Mouse (Mus musculus) limb, embryonic 11.5 days (tissue): Measurements from ENCODE around the gene Selenof. TPM values are rescaled to one million over a fixed set of nuclear protein-coding genes. Genes with fewer than 3 reads are reported as not detected.

Experiments
- ATAC-seq: fragments of 200-750 bp; cut with Nextera tagmentation; 2 replicates; pipeline ENCODE4 v1.8.0; 2017; ENCODE audit warnings: low read depth; ENCODE audit not compliant: insufficient number of reproducible peaks, low FRiP score, low TSS enrichment
- DNase-seq: peaks from one replicate; pipeline ENCODE4 v3.0.0-alpha.2; 2015; ENCODE audit warnings: low spot score
- H3K27ac ChIP-seq: fragments of 300-500 bp; sonication (generic); replicated peaks from 2 replicates; pipeline ENCODE4 v1.5.1; 2014; ENCODE audit warnings: low read depth, mild to moderate bottlenecking, low read length
- H3K27me3 ChIP-seq: fragments of 300-500 bp; sonication (generic); 2 replicates; pipeline ENCODE4 v1.6.1; 2014; ENCODE audit warnings: mild to moderate bottlenecking, low read length, mixed read lengths; ENCODE audit not compliant: control insufficient read depth, insufficient read depth
- H3K36me3 ChIP-seq: fragments of 300-500 bp; sonication (generic); 2 replicates; pipeline ENCODE4 v1.6.1; 2014; ENCODE audit warnings: mild to moderate bottlenecking, low read length, moderate library complexity, mixed read lengths; ENCODE audit not compliant: control insufficient read depth, insufficient read depth
- H3K4me1 ChIP-seq: fragments of 300-500 bp; sonication (generic); 2 replicates; pipeline ENCODE4 v1.6.1; 2014; ENCODE audit warnings: low read length, mixed read lengths; ENCODE audit not compliant: control insufficient read depth, insufficient read depth
- H3K4me2 ChIP-seq: fragments of 300-500 bp; sonication (generic); 2 replicates; pipeline ENCODE4 v1.6.1; 2014; ENCODE audit warnings: low read depth, mild to moderate bottlenecking, moderate library complexity; ENCODE audit not compliant: severe bottlenecking
- H3K4me3 ChIP-seq: fragments of 300-500 bp; sonication (generic); 2 replicates; pipeline ENCODE4 v1.5.1; 2014; ENCODE audit warnings: low read depth, low read length
- H3K9ac ChIP-seq: fragments of 300-500 bp; sonication (generic); 2 replicates; pipeline ENCODE4 v1.6.1; 2014; ENCODE audit warnings: mild to moderate bottlenecking, low read length
- H3K9me3 ChIP-seq: fragments of 300-500 bp; sonication (generic); 2 replicates; pipeline ENCODE4 v1.6.1; 2016; ENCODE audit warnings: low read length; ENCODE audit not compliant: control insufficient read depth
- whole genome bisulfite sequencing: fragments of 180-500 bp; shearing (Covaris S2); extraction: QIAGEN DNeasy Blood & Tissue Kit; methylation state at CpG from one replicate; pipeline ENCODE4 v1.1.7; 2014; 5-methylcytosine and 5-hydroxymethylcytosine counted together
- polyA plus RNA-seq: library from polyadenylated mRNA; unstranded; fragments of >200 nt; fragmentation: Nextera tagmentation; extraction: Ambion mirVana; gene quantifications from 2 replicates; pipeline ENCODE4 v1.2.1, GENCODE M21; 2014

Gene Selenof
- polyA plus RNA-seq, 1 experiment from 2014 or later: 386 TPM

GRCm38 (mm10) chr3:144570816-144571487 lies 848 bp downstream of the Selenof start:
- Histone ChIP-seq H3K36me3 (peaks cover 3% of the 10 kb centered on the region; the same call in 1 of the 2 replicates), H3K27ac (peak overlapping the region; percentile 81), H3K4me1 (peaks cover 3% of the 10 kb centered on the region; the same call in 1 of the 2 replicates), H3K9me3 (no peaks in the 10 kb centered on the region), H3K4me2 (peak overlapping the region; percentile 54), H3K27me3 (no peaks in the 10 kb centered on the region), H3K4me3 (peak overlapping the region; percentile 88), H3K9ac (peak overlapping the region; percentile 96)
- ATAC-seq (no peak), DNase-seq (no peak)
- WGBS: 1% methylated on average over 25 of the region's 25 CpGs

GRCm38 (mm10) chr3:144574256-144574655 lies 4.2 kb downstream of the Selenof start:
- Histone ChIP-seq H3K9me3 (no peaks in the 10 kb centered on the region), H3K4me1 (peaks cover 3% of the 10 kb centered on the region; the same call in 1 of the 2 replicates), H3K27ac (no peak overlapping the region), H3K4me2 (no peak overlapping the region), H3K9ac (no peak overlapping the region), H3K36me3 (peaks cover 3% of the 10 kb centered on the region; the same call in 1 of the 2 replicates), H3K27me3 (no peaks in the 10 kb centered on the region), H3K4me3 (no peak overlapping the region)
- DNase-seq (no peak), ATAC-seq (no peak)
- WGBS: 95% methylated on average over 7 of the region's 7 CpGs

- no peak for DNase-seq
- H3K9ac ChIP-seq: no peak overlapping the region
- no peak overlapping the region for H3K4me3 ChIP-seq
- no peak overlapping the region for H3K27ac ChIP-seq
- H3K4me2 ChIP-seq: no peak overlapping the region
- ATAC-seq: no peak
- H3K4me1 ChIP-seq: no peaks in the 10 kb centered on the region
- no peaks in the 10 kb centered on the region for H3K27me3 ChIP-seq
- H3K36me3 ChIP-seq: peaks cover 11% of the 10 kb centered on the region
- 79% methylated on average over 10 of the region's 10 CpGs for WGBS
- H3K9me3 ChIP-seq: no peaks in the 10 kb centered on the region
Observed at GRCm38 (mm10) chr3:144577366-144578340, 7.5 kb downstream of the Selenof start.

- 95% methylated on average over 4 of the region's 4 CpGs for WGBS
- Histone ChIP-seq H3K4me3 (no peak overlapping the region), H3K4me2 (no peak overlapping the region), H3K36me3 (peaks cover 11% of the 10 kb centered on the region), H3K27ac (no peak overlapping the region), H3K27me3 (no peaks in the 10 kb centered on the region), H3K9me3 (no peaks in the 10 kb centered on the region), H3K9ac (no peak overlapping the region), H3K4me1 (no peaks in the 10 kb centered on the region)
- DNase-seq: no peak
- ATAC-seq: no peak
Observed at GRCm38 (mm10) chr3:144578921-144579320, 8.8 kb downstream of the Selenof start.

GRCm38 (mm10) chr3:144579796-144580195 lies 9.7 kb downstream of the Selenof start:
- Histone ChIP-seq H3K4me3 (no peak overlapping the region), H3K36me3 (peaks cover 11% of the 10 kb centered on the region)

GRCm38 (mm10) chr3:144580281-144580680 lies 10.2 kb downstream of the Selenof start:
- Histone ChIP-seq H3K4me2 (no peak overlapping the region), H3K36me3 (peaks cover 11% of the 10 kb centered on the region), H3K9me3 (no peaks in the 10 kb centered on the region), H3K4me3 (no peak overlapping the region), H3K27me3 (no peaks in the 10 kb centered on the region), H3K27ac (no peak overlapping the region), H3K9ac (no peak overlapping the region), H3K4me1 (no peaks in the 10 kb centered on the region)
- WGBS: 92% methylated on average over 7 of the region's 7 CpGs
- no peak for DNase-seq
- ATAC-seq: no peak

More at GRCm38 (mm10) chr3:144579796-144580195, 9.7 kb downstream of the Selenof start:
- Histone ChIP-seq H3K9me3 (no peaks in the 10 kb centered on the region), H3K27ac (no peak overlapping the region), H3K9ac (no peak overlapping the region), H3K4me1 (no peaks in the 10 kb centered on the region), H3K27me3 (no peaks in the 10 kb centered on the region), H3K4me2 (no peak overlapping the region)
- no peak for DNase-seq
- WGBS: 94% methylated on average over 5 of the region's 5 CpGs
- no peak for ATAC-seq

- Histone ChIP-seq H3K4me3 (no peak overlapping the region), H3K27ac (no peak overlapping the region), H3K4me2 (no peak overlapping the region), H3K4me1 (no peaks in the 10 kb centered on the region), H3K27me3 (no peaks in the 10 kb centered on the region), H3K9ac (no peak overlapping the region), H3K36me3 (peaks cover 11% of the 10 kb centered on the region), H3K9me3 (no peaks in the 10 kb centered on the region)
- 90% methylated on average over 3 of the region's 3 CpGs for WGBS
- DNase-seq: no peak
- ATAC-seq: no peak
Observed at GRCm38 (mm10) chr3:144581842-144582241, 11.7 kb downstream of the Selenof start.

GRCm38 (mm10) chr3:144582306-144582705 lies 12.2 kb downstream of the Selenof start:
- ATAC-seq (no peak), DNase-seq (no peak)
- Histone ChIP-seq H3K4me1 (no peaks in the 10 kb centered on the region), H3K27ac (no peak overlapping the region), H3K27me3 (no peaks in the 10 kb centered on the region), H3K9ac (no peak overlapping the region), H3K4me3 (no peak overlapping the region), H3K36me3 (peaks cover 14% of the 10 kb centered on the region), H3K4me2 (no peak overlapping the region), H3K9me3 (no peaks in the 10 kb centered on the region)
- 93% methylated on average over 4 of the region's 4 CpGs for WGBS
